Mouse (Mus musculus) hindbrain, postnatal 0 days (tissue): ENCODE data around the gene Mrps10. TPM values are rescaled to one million over a fixed set of nuclear protein-coding genes. Genes with fewer than 3 reads are reported as not detected.

Experiments used
- ATAC-seq: fragments of 200-750 bp; cut with Nextera tagmentation; 2 replicates; pipeline ENCODE4 v1.8.0; 2017; ENCODE audit warnings: mild to moderate bottlenecking, moderate TSS enrichment, moderate library complexity
- DNase-seq: peaks from one replicate; pipeline ENCODE4 v3.0.0-alpha.2; 2015; ENCODE audit warnings: low spot score
- H3K27ac ChIP-seq: fragments of 300-500 bp; sonication (generic); 2 replicates; pipeline ENCODE4 v1.5.1; 2014; ENCODE audit warnings: mild to moderate bottlenecking
- H3K27me3 ChIP-seq: fragments of 300-500 bp; sonication (generic); 2 replicates; pipeline ENCODE4 v1.6.1; 2014; ENCODE audit warnings: low read length, mixed read lengths; ENCODE audit not compliant: insufficient read depth
- H3K36me3 ChIP-seq: fragments of 300-500 bp; sonication (generic); 2 replicates; pipeline ENCODE4 v1.6.1; 2014; ENCODE audit warnings: low read length, mixed read lengths; ENCODE audit not compliant: insufficient read depth
- H3K4me1 ChIP-seq: fragments of 300-500 bp; sonication (generic); 2 replicates; pipeline ENCODE4 v1.6.1; 2014; ENCODE audit warnings: antibody characterized with exemption, low read length, mixed read lengths; ENCODE audit not compliant: insufficient read depth
- H3K4me2 ChIP-seq: fragments of 300-500 bp; sonication (generic); 2 replicates; pipeline ENCODE4 v1.6.1; 2014; ENCODE audit warnings: low read depth, mild to moderate bottlenecking, low read length, moderate library complexity, mixed read lengths
- H3K4me3 ChIP-seq: fragments of 300-500 bp; sonication (generic); 2 replicates; pipeline ENCODE4 v1.5.1; 2014; ENCODE audit warnings: low read length
- H3K9ac ChIP-seq: fragments of 300-500 bp; sonication (generic); replicated peaks from 2 replicates; pipeline ENCODE4 v1.6.1; 2014; ENCODE audit warnings: mild to moderate bottlenecking, low read length, moderate library complexity, mixed read lengths
- H3K9me3 ChIP-seq: fragments of 300-500 bp; sonication (generic); 2 replicates; pipeline ENCODE4 v1.6.1; 2016; ENCODE audit warnings: low read length, mixed read lengths
- CTCF ChIP-seq: IDR thresholded peaks from 2 replicates; pipeline ENCODE4 v1.5.1; 2016; ENCODE audit warnings: antibody characterized with exemption, control low read depth, low read depth
- WGBS: fragments of 180-500 bp; shearing (Covaris S2); extraction: QIAGEN DNeasy Blood & Tissue Kit; methylation state at CpG from one replicate; pipeline ENCODE4 v1.1.7; 2014; 5-methylcytosine and 5-hydroxymethylcytosine counted together
- polyA plus RNA-seq: library from polyadenylated mRNA; unstranded; fragments of >200 nt; fragmentation: Nextera tagmentation; extraction: Ambion mirVana; gene quantifications from 2 replicates; pipeline ENCODE4 v1.2.1, GENCODE M21; 2015
- total RNA-seq: library from RNA; depleted of rRNA; stranded (reverse); fragments of >200 nt; gene quantifications from 2 replicates; pipeline ENCODE4 v1.2.3, GENCODE M21; 2014

Gene Mrps10
- total and polyA plus RNA-seq, 2 experiments from 2014 or later = 32.9 to 76.9 TPM

GRCm38 (mm10) chr17:47378133-47378532, 9.4 kb downstream of the Mrps10 start:
- no peak overlapping the region for H3K9ac ChIP-seq
- 83% methylated on average over 15 of the region's 15 CpGs for WGBS
- H3K27ac ChIP-seq = no peak overlapping the region
- H3K4me3 ChIP-seq = no peak overlapping the region
- no peak overlapping the region for H3K4me2 ChIP-seq
- no peak for TF ChIP-seq CTCF
- DNase-seq (no peak), ATAC-seq (no peak)
- no peaks in the 10 kb centered on the region for H3K27me3 ChIP-seq
- no peaks in the 10 kb centered on the region for H3K4me1 ChIP-seq
- H3K9me3 ChIP-seq = no peaks in the 10 kb centered on the region
- H3K36me3 ChIP-seq = peaks cover 52% of the 10 kb centered on the region

GRCm38 (mm10) chr17:47381917-47382316, 13.2 kb downstream of the Mrps10 start:
- Histone ChIP-seq H3K4me1 (no peaks in the 10 kb centered on the region), H3K36me3 (peaks cover 26% of the 10 kb centered on the region; the same call in 1 of the 2 replicates), H3K27me3 (no peaks in the 10 kb centered on the region), H3K9me3 (no peaks in the 10 kb centered on the region), H3K4me2 (no peak overlapping the region), H3K27ac (no peak overlapping the region), H3K4me3 (no peak overlapping the region), H3K9ac (no peak overlapping the region)
- WGBS = 68% methylated on average over 11 of the region's 11 CpGs
- no peak for DNase-seq
- no peak for TF ChIP-seq CTCF
- ATAC-seq = no peak

DNA sequence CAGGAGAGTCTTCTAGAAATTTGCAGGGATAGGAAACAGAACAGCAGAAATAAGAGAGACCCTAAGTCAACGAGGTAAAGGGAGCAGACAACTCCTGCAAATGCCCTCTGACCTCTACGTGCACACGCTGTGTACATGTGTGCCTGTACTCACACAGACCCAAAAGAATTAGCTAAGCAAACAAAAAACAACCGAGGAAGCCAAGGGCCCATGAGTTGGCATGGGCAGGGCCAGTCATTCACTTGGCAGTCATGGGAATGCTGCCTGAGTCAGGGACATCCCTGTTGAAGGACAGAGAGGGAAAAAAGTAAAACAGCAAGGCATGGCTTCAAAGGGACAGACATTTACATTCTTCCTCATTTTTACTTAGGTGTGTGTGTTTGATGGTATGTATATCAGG, 14.6 kb downstream of the Mrps10 start:
- Histone ChIP-seq H3K9me3 (no peaks in the 10 kb centered on the region), H3K4me1 (no peaks in the 10 kb centered on the region), H3K4me3 (no peak overlapping the region), H3K9ac (no peak overlapping the region), H3K27ac (no peak overlapping the region), H3K36me3 (peaks cover 24% of the 10 kb centered on the region; the same call in 1 of the 2 replicates), H3K27me3 (no peaks in the 10 kb centered on the region), H3K4me2 (no peak overlapping the region)
- 89% methylated on average over 4 of the region's 4 CpGs for WGBS
- no peak for TF ChIP-seq CTCF
- DNase-seq (no peak), ATAC-seq (no peak)

DNA sequence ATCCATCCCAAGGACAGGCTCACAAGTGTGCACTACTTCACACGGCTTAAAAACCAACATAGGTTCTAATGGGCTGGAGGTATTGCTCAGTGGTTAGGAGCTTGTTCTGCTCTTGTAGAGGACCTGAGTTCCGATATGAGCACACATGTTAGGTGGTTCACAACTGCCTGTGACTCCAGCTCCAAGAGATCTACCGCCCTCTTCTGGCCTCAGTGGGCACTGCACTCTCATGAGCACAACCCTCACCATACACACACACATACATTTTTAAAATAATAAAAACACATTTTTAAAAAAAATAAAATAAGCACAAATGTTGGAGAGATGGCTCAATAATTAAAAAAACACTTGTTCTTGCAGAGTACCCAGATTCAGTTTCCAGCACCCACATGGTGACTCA, 15.4 kb downstream of the Mrps10 start:
- TF ChIP-seq CTCF = 0 out of 2 replicates have a peak, but pooled peaks have one; percentile 24
- H3K9me3 ChIP-seq = no peaks in the 10 kb centered on the region
- no peak overlapping the region for H3K9ac ChIP-seq
- H3K27ac ChIP-seq = no peak overlapping the region
- peaks cover 17% of the 10 kb centered on the region; the same call in 1 of the 2 replicates for H3K36me3 ChIP-seq
- ATAC-seq = no peak
- DNase-seq = no peak
- no peak overlapping the region for H3K4me2 ChIP-seq
- 89% methylated on average over 3 of the region's 3 CpGs for WGBS
- H3K27me3 ChIP-seq = no peaks in the 10 kb centered on the region
- no peaks in the 10 kb centered on the region for H3K4me1 ChIP-seq
- H3K4me3 ChIP-seq = no peak overlapping the region

- no peak for TF ChIP-seq CTCF
- no peak for ATAC-seq
- no peak within 1 kb of the TSS for H3K4me3 ChIP-seq
- H3K27me3 ChIP-seq = no peaks in the 10 kb centered on the region
- DNase-seq = no peak
- H3K27ac ChIP-seq = no peak within 1 kb of the TSS
- no peaks in the 10 kb centered on the region for H3K9me3 ChIP-seq
- 45% methylated on average over 10 of the region's 10 CpGs for WGBS
- no peak within 1 kb of the TSS for H3K4me2 ChIP-seq
- H3K4me1 ChIP-seq = no peaks in the 10 kb centered on the region
- no peak within 1 kb of the TSS for H3K9ac ChIP-seq
- H3K36me3 ChIP-seq = peaks cover 8% of the 10 kb centered on the region; the same call in 1 of the 2 replicates
Measured at GRCm38 (mm10) chr17:47385145-47385544, 16.5 kb downstream of the Mrps10 start, which contains the start of gene Guca1b. Gene Guca1b (plus strand): TSS chr17:47385393.

- Histone ChIP-seq H3K4me2 (no peak overlapping the region), H3K9me3 (no peaks in the 10 kb centered on the region), H3K4me3 (no peak overlapping the region), H3K27me3 (no peaks in the 10 kb centered on the region), H3K9ac (no peak overlapping the region), H3K4me1 (no peaks in the 10 kb centered on the region), H3K27ac (no peak overlapping the region), H3K36me3 (no peaks in the 10 kb centered on the region)
- ATAC-seq = no peak
- WGBS = 61% methylated on average over 4 of the region's 4 CpGs
- DNase-seq = peak; percentile 44
- peak; percentile 83 for TF ChIP-seq CTCF
Measured at GRCm38 (mm10) chr17:47386649-47387048, 18.0 kb downstream of the Mrps10 start.

- Histone ChIP-seq H3K4me3 (0 out of 2 replicates have a peak overlapping the region, but pooled peaks have one; percentile 17), H3K9ac (no peak overlapping the region; the same call in 1 of the 2 replicates), H3K27ac (no peak overlapping the region), H3K4me1 (peaks cover 9% of the 10 kb centered on the region; the same call in 1 of the 2 replicates), H3K27me3 (no peaks in the 10 kb centered on the region), H3K9me3 (no peaks in the 10 kb centered on the region), H3K4me2 (peak overlapping the region; percentile 47), H3K36me3 (no peaks in the 10 kb centered on the region)
- ATAC-seq (no peak), DNase-seq (no peak)
- TF ChIP-seq CTCF = no peak
- 24% methylated on average over 24 of the region's 24 CpGs for WGBS
Measured at GRCm38 (mm10) chr17:47394223-47394869, 25.7 kb downstream of the Mrps10 start.
